Mouse (Mus musculus) left cerebral cortex, postnatal 25 days (tissue): ENCODE results near the gene Jund. TPM values are rescaled to one million over a fixed set of nuclear protein-coding genes. Genes with fewer than 3 reads are reported as not detected.

Experiments
- DNase-seq, 2 experiments: peaks; one replicate each; pipeline ENCODE4 v3.0.0; 2022; ENCODE audit warnings: low spot score in 2 of 2, mixed read lengths in 1 of 2
- intact Hi-C: fragments of 180-260 bp; cut with DNase I; formaldehyde crosslinking; loops from one replicate; pipeline ENCODE4 v1.15.1; 2025
- total RNA-seq, 2 experiments: library from RNA; stranded (reverse); gene quantifications; 2 replicates each; pipeline ENCODE4 v1.2.3; 2021

Gene Jund
- total RNA-seq, 2 experiments from 2014 or later: 209 to 225 TPM

- no peak for DNase-seq
- intact Hi-C loops: no loop called here
Measured at GRCm38 (mm10) chr8:70744806-70745205, 46.1 kb downstream of the Jund start.

GRCm38 (mm10) chr8:70745691-70746220, 47.0 kb downstream of the Jund start:
- no peak for DNase-seq

GRCm38 (mm10) chr8:70746676-70747075, 47.9 kb downstream of the Jund start:
- DNase-seq: no peak
- intact Hi-C loops: no loop called here

More at GRCm38 (mm10) chr8:70745691-70746220, 47.0 kb downstream of the Jund start:
- intact Hi-C loops: no loop called here

GRCm38 (mm10) chr8:70747211-70747890, 48.6 kb downstream of the Jund start:
- intact Hi-C loops: no loop called here
- DNase-seq: no peak

DNA sequence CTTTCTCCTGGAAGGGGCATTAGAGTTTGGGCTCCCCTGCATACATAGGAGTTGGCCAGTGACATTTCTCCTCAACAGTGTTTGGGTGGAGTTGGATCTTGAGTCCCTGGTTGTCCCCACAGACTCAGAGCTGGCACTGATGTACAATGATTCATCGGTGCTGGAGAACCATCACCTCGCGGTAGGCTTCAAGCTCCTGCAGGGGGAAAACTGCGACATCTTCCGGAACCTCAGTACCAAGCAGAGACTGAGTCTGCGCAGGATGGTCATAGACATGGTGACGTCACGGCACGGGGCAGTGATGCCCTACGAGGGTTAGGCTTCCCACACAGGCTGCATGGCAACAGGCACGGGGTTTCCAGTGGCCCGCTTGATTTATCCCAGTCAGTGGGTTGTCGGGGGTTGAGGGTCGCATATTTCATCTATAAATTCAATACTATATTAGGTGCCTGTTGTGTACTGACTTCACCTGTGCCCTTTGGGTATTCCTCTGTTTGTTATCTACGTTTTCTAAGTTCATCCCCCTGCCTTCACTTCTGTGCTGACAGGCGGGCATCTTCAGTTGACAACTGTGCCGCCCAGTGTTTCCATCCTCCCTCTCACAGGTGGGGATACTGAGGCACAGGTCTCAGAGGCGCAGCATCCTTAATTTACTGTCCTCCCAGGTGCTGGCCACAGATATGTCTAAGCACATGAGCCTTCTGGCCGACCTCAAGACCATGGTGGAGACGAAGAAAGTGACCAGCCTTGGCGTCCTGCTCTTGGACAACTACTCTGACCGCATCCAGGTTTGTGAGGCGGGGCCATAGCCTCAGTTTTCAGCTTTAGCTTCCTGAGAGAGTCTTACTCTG, 49.7 kb downstream of the Jund start:
- peak in 1 of 2 experiments; percentile 51 for DNase-seq
- intact Hi-C loops: no loop called here

DNA sequence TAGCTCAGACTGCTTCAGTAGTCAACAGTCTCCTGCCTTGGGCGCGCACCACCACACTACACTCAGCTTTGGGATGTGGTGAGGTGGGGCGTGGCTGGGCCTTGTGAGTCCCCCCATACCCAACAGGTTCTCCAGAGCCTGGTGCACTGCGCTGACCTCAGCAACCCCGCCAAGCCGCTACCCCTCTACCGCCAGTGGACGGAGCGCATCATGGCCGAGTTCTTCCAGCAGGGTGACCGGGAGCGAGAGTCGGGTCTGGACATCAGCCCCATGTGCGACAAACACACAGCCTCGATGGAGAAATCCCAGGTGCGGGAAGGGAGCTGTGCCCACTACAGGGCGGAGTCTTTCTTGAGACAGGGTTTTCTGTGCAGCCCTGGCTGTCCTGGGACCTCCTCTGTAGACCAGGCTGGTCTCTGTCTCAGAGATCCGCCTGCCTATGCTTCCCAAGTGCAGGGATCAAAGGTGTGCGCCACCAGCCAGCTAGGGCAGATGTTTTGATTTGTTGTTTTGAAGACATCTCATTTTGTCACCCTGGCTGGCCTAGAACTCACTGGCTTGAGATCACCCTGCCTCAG, 50.4 kb downstream of the Jund start:
- no peak for DNase-seq
- intact Hi-C loops: no loop called here

Other genes starting within 250 kb of the Jund start
- gene Klhl26, start 222.0 kb upstream of the Jund start, total RNA-seq: 10 to 100 TPM; 40.3 to 44.2 TPM
- 100 to 1,000 TPM; 264 to 286 TPM for gene Tmem59l, start 211.6 kb upstream of the Jund start, total RNA-seq
- 1 to 10 TPM; 2.3 to 3.5 TPM for gene Crlf1, start 205.8 kb upstream of the Jund start, total RNA-seq
- gene Rex1bd, start 192.2 kb upstream of the Jund start, total RNA-seq: 100 to 1,000 TPM; 104 TPM
- gene Uba52, start 188.1 kb upstream of the Jund start, total RNA-seq: 100 to 1,000 TPM; 886 to 927 TPM
- gene Fkbp8, start 171.2 kb upstream of the Jund start, total RNA-seq: 100 to 1,000 TPM; 403 TPM
- 10 to 100 TPM; 43.1 to 47.7 TPM for gene Kxd1, start 171.0 kb upstream of the Jund start, total RNA-seq
- 10 to 100 TPM; 15.1 to 17.7 TPM for gene Ell, start 159.5 kb upstream of the Jund start, total RNA-seq
- 10 to 100 TPM; 51.9 to 52.1 TPM for gene Isyna1, start 104.6 kb upstream of the Jund start, total RNA-seq
- 100 to 1,000 TPM; 242 to 257 TPM for gene Ssbp4, start 90.1 kb upstream of the Jund start, total RNA-seq
- 1 to 10 TPM in 1 of 2 experiments, under 1 TPM in 1; 0.37 to 1.2 TPM for gene Lrrc25, start 82.8 kb upstream of the Jund start, total RNA-seq
- not detected for gene Gdf15, start 66.5 kb upstream of the Jund start, total RNA-seq
- 10 to 100 TPM; 12.7 to 18.1 TPM for gene Pgpep1, start 38.6 kb upstream of the Jund start, total RNA-seq
- gene Lsm4, start 25.7 kb upstream of the Jund start, total RNA-seq: 10 to 100 TPM; 62.9 to 63.5 TPM
- under 1 TPM; 0.18 to 0.30 TPM for gene Iqcn, start 4.5 kb downstream of the Jund start, total RNA-seq
- not detected for gene Gm3336, start 19.6 kb downstream of the Jund start, total RNA-seq
- 1 to 10 TPM; 1.6 to 1.7 TPM for gene Pde4c, start 24.8 kb downstream of the Jund start, total RNA-seq
- gene Rab3a, start 55.7 kb downstream of the Jund start, total RNA-seq: 100 to 1,000 TPM; 830 to 904 TPM
- 10 to 100 TPM; 34.5 to 43.2 TPM for gene Mpv17l2, start 62.0 kb downstream of the Jund start, total RNA-seq
- gene Pik3r2, start 77.8 kb downstream of the Jund start, total RNA-seq: 100 to 1,000 TPM; 150 to 152 TPM
- 100 to 1,000 TPM; 298 to 350 TPM for gene Mast3, start 106.1 kb downstream of the Jund start, total RNA-seq
- under 1 TPM; 0.80 to 0.83 TPM for gene Il12rb1, start 109.5 kb downstream of the Jund start, total RNA-seq
- 10 to 100 TPM in 1 of 2 experiments, 1 to 10 TPM in 1; 9.5 to 12.2 TPM for gene Arrdc2, start 140.8 kb downstream of the Jund start, total RNA-seq
- gene Kcnn1, start 164.3 kb downstream of the Jund start, total RNA-seq: 10 to 100 TPM; 19.1 to 20.9 TPM
- gene Ccdc124, start 175.0 kb downstream of the Jund start, total RNA-seq: 10 to 100 TPM; 88.0 to 95.9 TPM
- gene Slc5a5, start 193.8 kb downstream of the Jund start, total RNA-seq: 10 to 100 TPM in 1 of 2 experiments, 1 to 10 TPM in 1; 8.2 to 10.9 TPM
- 100 to 1,000 TPM; 550 to 570 TPM for gene Rpl18a, start 198.5 kb downstream of the Jund start, total RNA-seq
- gene Map1s, start 207.0 kb downstream of the Jund start, total RNA-seq: 10 to 100 TPM; 71.2 to 80.7 TPM